Mouse (Mus musculus) heart, adult 10 weeks (tissue): ENCODE measurements around the gene Map2. TPM values are rescaled to one million over a fixed set of nuclear protein-coding genes. Genes with fewer than 3 reads are reported as not detected.

ENCODE experiments used
- polyA plus RNA-seq: library from polyadenylated mRNA; stranded (reverse); fragments of 350-450 nt; fragmentation: Illumina TruSeq; extraction: RNeasy Lipid Tissue Mini Kit (QIAGEN cat#74804); gene quantifications from one replicate; pipeline ENCODE4 v1.2.3, GENCODE M21; 2014; ENCODE audit warnings: low read depth, low replicate concordance

Map2 gene
- 1.8 TPM for polyA plus RNA-seq

GRCm38 (mm10) chr1:66175041-66175665, at the start of gene Map2:
TSS of gene Map2 (plus strand) at chr1:66175273.

GRCm38 (mm10) chr1:66467821-66468703, 293.0 kb downstream of the Map2 start, which contains the start of gene Unc80:
TSS of gene Unc80 (plus strand) at chr1:66468367.

Other genes with a start within 250 kb of the Map2 start
- gene Crygf, start 248.8 kb upstream of the Map2 start, polyA plus RNA-seq = not detected